Mouse (Mus musculus) embryonic facial prominence, embryonic 15.5 days (tissue): ENCODE results near the gene B4galt3. TPM values are rescaled to one million over a fixed set of nuclear protein-coding genes. Genes with fewer than 3 reads are reported as not detected.

ENCODE experiments used
- ATAC-seq: fragments of 200-750 bp; cut with Nextera tagmentation; 2 replicates; pipeline ENCODE4 v1.8.0; 2017; ENCODE audit warnings: low read depth, moderate TSS enrichment; ENCODE audit not compliant: insufficient number of reproducible peaks, low FRiP score, low TSS enrichment
- H3K27ac ChIP-seq: fragments of 300-500 bp; sonication (generic); replicated peaks from 2 replicates; pipeline ENCODE4 v1.5.1; 2015; ENCODE audit warnings: mild to moderate bottlenecking, inconsistent platforms
- H3K27me3 ChIP-seq: fragments of 300-500 bp; sonication (generic); 2 replicates; pipeline ENCODE4 v1.6.1; 2015; ENCODE audit warnings: inconsistent platforms
- H3K36me3 ChIP-seq: fragments of 300-500 bp; sonication (generic); 2 replicates; pipeline ENCODE4 v1.6.1; 2015; ENCODE audit warnings: mild to moderate bottlenecking, inconsistent platforms
- H3K4me1 ChIP-seq: fragments of 300-500 bp; sonication (generic); 2 replicates; pipeline ENCODE4 v1.6.1; 2015; ENCODE audit warnings: inconsistent platforms
- H3K4me2 ChIP-seq: fragments of 300-500 bp; sonication (generic); replicated peaks from 2 replicates; pipeline ENCODE4 v1.6.1; 2015; ENCODE audit warnings: mild to moderate bottlenecking, inconsistent platforms
- H3K4me3 ChIP-seq: fragments of 300-500 bp; sonication (generic); replicated peaks from 2 replicates; pipeline ENCODE4 v1.5.1; 2015; ENCODE audit warnings: mild to moderate bottlenecking, inconsistent platforms
- H3K9ac ChIP-seq: fragments of 300-500 bp; sonication (generic); 2 replicates; pipeline ENCODE4 v1.6.1; 2015; ENCODE audit warnings: inconsistent platforms
- H3K9me3 ChIP-seq: fragments of 300-500 bp; sonication (generic); replicated peaks from 2 replicates; pipeline ENCODE4 v1.6.1; 2016; ENCODE audit warnings: inconsistent platforms
- WGBS: fragments of 180-500 bp; shearing (Covaris S2); methylation state at CpG from one replicate; pipeline ENCODE4 v1.1.7; 2015; 5-methylcytosine and 5-hydroxymethylcytosine counted together
- polyA plus RNA-seq: library from polyadenylated mRNA; unstranded; fragments of >200 nt; fragmentation: Nextera tagmentation; extraction: Ambion mirVana; gene quantifications from 2 replicates; pipeline ENCODE4 v1.2.1, GENCODE M21; 2015

Gene B4galt3
- polyA plus RNA-seq, 1 experiment from 2014 or later, result 86.7 TPM

DNA sequence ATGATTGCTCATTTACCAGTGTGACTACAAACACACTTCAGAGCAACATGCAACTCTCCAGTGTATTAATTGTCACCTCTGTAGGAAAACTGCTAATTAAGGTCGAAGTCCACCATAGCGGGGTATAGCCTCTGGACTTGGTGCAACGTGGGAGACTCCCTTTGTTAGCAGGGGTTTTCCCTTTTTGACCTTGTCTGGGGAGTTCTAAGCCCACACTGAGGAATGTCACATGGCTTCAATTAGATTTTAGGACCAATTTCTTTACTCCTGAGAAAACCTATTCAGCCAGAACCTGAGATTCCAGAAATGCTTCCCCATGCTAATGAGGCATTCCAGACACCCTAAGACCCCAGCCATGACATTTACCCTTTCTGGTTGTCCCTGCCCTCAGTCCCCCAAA lies 39.9 kb upstream of the B4galt3 start:
- H3K4me2 ChIP-seq, result no peak overlapping the region
- ATAC-seq, result no peak
- peaks cover 20% of the 10 kb centered on the region for H3K36me3 ChIP-seq
- H3K4me3 ChIP-seq, result no peak overlapping the region
- H3K27me3 ChIP-seq, result no peaks in the 10 kb centered on the region
- WGBS, result 35% methylated on average over 3 of the region's 3 CpGs
- H3K9me3 ChIP-seq, result no peaks in the 10 kb centered on the region
- no peak overlapping the region for H3K27ac ChIP-seq
- H3K4me1 ChIP-seq, result peaks cover 10% of the 10 kb centered on the region; the same call in 1 of the 2 replicates
- no peak overlapping the region for H3K9ac ChIP-seq

DNA sequence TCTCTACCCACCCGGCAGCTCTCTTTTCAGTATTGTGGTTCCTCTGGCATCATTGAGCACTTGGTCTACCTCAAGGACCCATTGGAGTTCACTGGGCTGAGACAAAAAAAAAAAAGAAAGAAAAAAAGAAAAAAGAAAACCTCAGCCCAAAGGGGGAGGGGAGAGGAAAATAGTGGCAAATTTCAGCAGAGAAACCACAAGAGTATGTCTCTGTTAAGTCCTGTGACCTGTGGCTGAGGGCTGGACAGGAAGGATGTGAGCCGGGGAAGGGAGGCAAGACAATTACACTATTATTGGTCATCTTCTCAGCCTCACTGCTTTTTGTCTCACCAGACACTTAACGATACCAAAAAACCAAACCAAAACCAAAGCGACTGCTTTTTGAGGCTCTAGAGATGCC lies 38.3 kb upstream of the B4galt3 start:
- H3K27ac ChIP-seq, result no peak overlapping the region
- no peak overlapping the region for H3K4me2 ChIP-seq
- WGBS, result 44% methylated on average over 4 of the region's 4 CpGs
- no peaks in the 10 kb centered on the region for H3K27me3 ChIP-seq
- ATAC-seq, result no peak
- no peak overlapping the region for H3K4me3 ChIP-seq
- H3K9ac ChIP-seq, result no peak overlapping the region
- H3K9me3 ChIP-seq, result no peaks in the 10 kb centered on the region
- H3K4me1 ChIP-seq, result peaks cover 10% of the 10 kb centered on the region; the same call in 1 of the 2 replicates
- H3K36me3 ChIP-seq, result peaks cover 35% of the 10 kb centered on the region

DNA sequence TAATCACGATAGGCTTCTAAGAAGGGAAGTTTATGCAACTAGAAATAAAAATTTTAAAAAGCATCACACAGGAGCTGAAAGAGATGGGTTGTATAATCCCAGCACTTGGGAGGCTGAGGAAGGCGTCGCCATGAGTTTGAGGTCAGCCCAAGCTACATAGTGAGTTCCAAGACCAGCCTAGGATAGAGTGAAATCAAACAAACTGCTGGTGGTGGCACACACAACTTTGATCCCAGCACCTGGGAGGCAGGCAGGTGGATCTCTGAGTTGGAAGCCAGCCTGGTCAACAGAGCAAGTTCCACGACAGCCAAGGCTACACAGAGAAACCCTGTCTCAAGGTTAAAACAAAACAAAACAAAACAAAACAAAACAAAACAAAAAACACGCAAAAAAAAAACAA lies 37.8 kb upstream of the B4galt3 start:
- no peak overlapping the region for H3K9ac ChIP-seq
- no peak overlapping the region for H3K4me2 ChIP-seq
- H3K36me3 ChIP-seq, result peaks cover 40% of the 10 kb centered on the region
- no peaks in the 10 kb centered on the region for H3K9me3 ChIP-seq
- WGBS, result 79% methylated on average over 5 of the region's 5 CpGs
- H3K4me1 ChIP-seq, result peaks cover 10% of the 10 kb centered on the region; the same call in 1 of the 2 replicates
- H3K4me3 ChIP-seq, result no peak overlapping the region
- H3K27ac ChIP-seq, result no peak overlapping the region
- ATAC-seq, result no peak
- no peaks in the 10 kb centered on the region for H3K27me3 ChIP-seq

GRCm38 (mm10) chr1:171232800-171233730 lies 37.1 kb upstream of the B4galt3 start:
- Histone ChIP-seq H3K27me3 (no peaks in the 10 kb centered on the region), H3K27ac (no peak overlapping the region), H3K4me1 (peaks cover 10% of the 10 kb centered on the region; the same call in 1 of the 2 replicates), H3K36me3 (peaks cover 47% of the 10 kb centered on the region), H3K9me3 (no peaks in the 10 kb centered on the region), H3K4me3 (no peak overlapping the region), H3K4me2 (no peak overlapping the region), H3K9ac (no peak overlapping the region)
- ATAC-seq, result no peak
- 80% methylated on average over 12 of the region's 12 CpGs for WGBS

DNA sequence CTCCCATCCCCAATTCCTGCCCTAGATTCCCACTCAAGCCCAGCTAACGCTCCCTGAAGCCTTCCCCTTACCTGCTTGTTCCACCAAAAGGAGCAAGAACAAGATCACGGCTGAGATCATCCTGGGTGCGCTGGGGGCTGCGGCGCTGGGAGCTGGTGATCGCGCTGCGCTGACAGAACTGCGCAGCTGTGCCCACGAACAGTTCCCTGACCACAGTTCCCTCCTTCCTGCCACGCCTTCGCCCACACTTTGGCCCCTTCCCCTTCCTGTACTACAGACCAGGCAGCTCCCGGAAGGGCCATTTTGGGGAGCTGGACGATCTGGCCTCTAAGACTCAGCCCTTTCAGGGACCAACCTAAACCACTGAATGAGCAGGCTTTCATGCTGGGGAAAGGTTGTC lies 36.0 kb upstream of the B4galt3 start, which contains the start of gene Fcer1g:
TSS of gene Fcer1g (minus strand) at position 240 of the 400 bp plus-strand sequence.
- Histone ChIP-seq H3K9me3 (no peaks in the 10 kb centered on the region), H3K27ac (no peak within 1 kb of the TSS), H3K9ac (no peak within 1 kb of the TSS), H3K27me3 (no peaks in the 10 kb centered on the region), H3K4me1 (peaks cover 10% of the 10 kb centered on the region; the same call in 1 of the 2 replicates), H3K4me3 (no peak within 1 kb of the TSS), H3K36me3 (peaks cover 58% of the 10 kb centered on the region), H3K4me2 (no peak within 1 kb of the TSS)
- 88% methylated on average over 14 of the region's 14 CpGs for WGBS
- no peak for ATAC-seq

- peaks cover 10% of the 10 kb centered on the region; the same call in 1 of the 2 replicates for H3K4me1 ChIP-seq
- no peak overlapping the region for H3K4me3 ChIP-seq
- 92% methylated on average over 4 of the region's 4 CpGs for WGBS
- H3K36me3 ChIP-seq, result peaks cover 61% of the 10 kb centered on the region
- H3K9ac ChIP-seq, result no peak overlapping the region
- no peaks in the 10 kb centered on the region for H3K27me3 ChIP-seq
- H3K4me2 ChIP-seq, result no peak overlapping the region
- no peaks in the 10 kb centered on the region for H3K9me3 ChIP-seq
- ATAC-seq, result no peak
- H3K27ac ChIP-seq, result no peak overlapping the region
Measured at GRCm38 (mm10) chr1:171234538-171234937, 35.6 kb upstream of the B4galt3 start.

GRCm38 (mm10) chr1:171235791-171236190 lies 34.3 kb upstream of the B4galt3 start:
- Histone ChIP-seq H3K4me2 (no peak overlapping the region), H3K4me1 (peaks cover under 1% of the 10 kb centered on the region; the same call in 1 of the 2 replicates), H3K36me3 (peaks cover 73% of the 10 kb centered on the region), H3K4me3 (no peak overlapping the region), H3K9ac (no peak overlapping the region), H3K27me3 (no peaks in the 10 kb centered on the region), H3K27ac (no peak overlapping the region), H3K9me3 (no peaks in the 10 kb centered on the region)
- ATAC-seq, result no peak
- WGBS, result 80% methylated on average over 4 of the region's 4 CpGs

DNA sequence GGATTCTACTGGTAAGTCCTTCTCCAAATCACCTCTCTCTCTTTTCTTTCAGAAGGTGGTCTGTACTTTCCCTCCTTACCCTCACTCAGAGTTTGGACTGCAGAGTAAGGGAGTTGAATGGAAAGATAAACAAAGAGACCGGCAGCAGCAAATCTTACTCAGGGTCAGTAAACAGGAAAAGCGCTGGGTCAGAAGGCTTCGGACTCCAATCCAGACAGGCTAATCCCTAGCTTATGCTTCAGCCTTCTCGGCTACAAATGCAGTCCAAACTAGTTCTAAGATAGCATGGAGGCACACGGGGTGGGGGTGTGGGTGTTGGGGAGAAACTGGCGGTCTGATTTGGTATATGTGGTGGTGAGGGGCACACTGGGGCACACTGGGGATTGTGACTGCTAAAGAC lies 32.7 kb upstream of the B4galt3 start:
- H3K9me3 ChIP-seq, result no peaks in the 10 kb centered on the region
- H3K36me3 ChIP-seq, result peaks cover 89% of the 10 kb centered on the region
- WGBS, result 91% methylated on average over 6 of the region's 6 CpGs
- no peak overlapping the region for H3K9ac ChIP-seq
- no peak overlapping the region for H3K27ac ChIP-seq
- H3K4me2 ChIP-seq, result no peak overlapping the region
- ATAC-seq, result no peak
- H3K4me1 ChIP-seq, result no peaks in the 10 kb centered on the region
- H3K27me3 ChIP-seq, result no peaks in the 10 kb centered on the region
- no peak overlapping the region for H3K4me3 ChIP-seq

- ATAC-seq, result no peak
- peaks cover 95% of the 10 kb centered on the region for H3K36me3 ChIP-seq
- H3K9ac ChIP-seq, result no peak overlapping the region
- 68% methylated on average over 14 of the region's 14 CpGs for WGBS
- no peak overlapping the region for H3K4me3 ChIP-seq
- H3K27me3 ChIP-seq, result no peaks in the 10 kb centered on the region
- no peaks in the 10 kb centered on the region for H3K4me1 ChIP-seq
- no peak overlapping the region for H3K4me2 ChIP-seq
- H3K9me3 ChIP-seq, result no peaks in the 10 kb centered on the region
- H3K27ac ChIP-seq, result no peak overlapping the region
Measured at GRCm38 (mm10) chr1:171238463-171238862, 31.7 kb upstream of the B4galt3 start.

DNA sequence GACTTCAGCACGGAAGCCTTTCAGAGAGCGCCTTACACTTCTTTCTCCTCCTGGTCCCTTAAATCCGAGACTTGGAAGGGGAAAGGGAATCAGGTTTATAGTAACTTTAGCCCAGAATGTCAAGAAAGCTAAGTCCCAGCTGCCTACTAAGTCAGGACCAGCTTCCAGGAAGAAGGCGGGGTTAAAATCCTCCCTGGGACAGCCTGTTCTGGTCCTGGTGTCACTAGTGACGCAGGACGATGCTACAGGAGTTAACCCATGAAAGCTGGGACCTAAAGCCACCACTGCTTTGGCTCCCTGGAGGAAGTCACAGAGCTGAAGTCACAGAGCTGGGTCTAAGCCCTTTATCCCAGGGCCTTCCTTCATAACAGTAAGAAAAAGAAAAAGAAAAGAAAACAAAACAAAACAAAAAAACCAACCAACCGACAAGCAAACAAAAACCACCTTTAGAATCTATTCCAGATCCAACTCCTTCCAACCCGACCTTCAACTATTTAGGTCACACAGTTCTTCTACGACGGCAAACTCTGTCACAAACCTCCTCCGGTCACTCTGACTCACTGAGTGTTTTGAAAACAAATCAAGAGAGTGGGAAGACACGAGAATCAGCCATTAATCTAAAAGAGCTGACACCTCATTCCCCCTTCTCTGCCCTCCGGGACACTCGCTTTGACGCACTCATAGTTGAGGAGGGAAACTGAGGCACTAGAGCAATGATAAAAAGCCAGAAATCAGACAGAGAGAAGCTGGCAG lies 30.0 kb upstream of the B4galt3 start:
- no peak overlapping the region for H3K9ac ChIP-seq
- no peak overlapping the region for H3K4me3 ChIP-seq
- no peak for ATAC-seq
- H3K4me2 ChIP-seq, result no peak overlapping the region
- peaks cover 89% of the 10 kb centered on the region for H3K36me3 ChIP-seq
- no peak overlapping the region for H3K27ac ChIP-seq
- no peaks in the 10 kb centered on the region for H3K9me3 ChIP-seq
- 74% methylated on average over 15 of the region's 15 CpGs for WGBS
- no peaks in the 10 kb centered on the region for H3K4me1 ChIP-seq
- H3K27me3 ChIP-seq, result no peaks in the 10 kb centered on the region

DNA sequence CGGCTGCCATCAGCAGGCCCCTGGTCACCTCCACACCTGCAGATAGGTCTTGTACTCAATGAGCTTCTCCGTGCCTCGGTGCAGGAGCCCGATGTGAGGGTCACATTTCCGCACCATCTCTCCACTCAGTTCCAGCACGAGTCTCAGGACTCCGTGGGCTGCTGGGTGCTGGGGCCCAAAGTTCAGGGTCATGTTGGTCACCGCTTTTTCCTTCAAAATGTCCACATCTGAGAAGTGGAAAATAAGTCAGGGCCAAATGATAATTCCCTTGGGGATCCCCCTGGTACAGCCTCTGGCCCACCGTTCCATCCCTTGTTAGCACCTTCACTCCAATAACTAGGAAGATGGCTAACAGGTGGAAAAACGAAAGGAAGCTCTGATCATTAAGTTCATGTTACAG lies 29.2 kb upstream of the B4galt3 start:
- Histone ChIP-seq H3K4me2 (no peak overlapping the region), H3K9ac (no peak overlapping the region), H3K4me1 (peaks cover 6% of the 10 kb centered on the region), H3K4me3 (no peak overlapping the region), H3K27ac (no peak overlapping the region), H3K27me3 (no peaks in the 10 kb centered on the region), H3K36me3 (peaks cover 86% of the 10 kb centered on the region), H3K9me3 (no peaks in the 10 kb centered on the region)
- 89% methylated on average over 10 of the region's 10 CpGs for WGBS
- no peak for ATAC-seq
